Mouse (Mus musculus) left cerebral cortex, postnatal 10 days (tissue): ENCODE measurements around the gene Fam83e. TPM values are rescaled to one million over a fixed set of nuclear protein-coding genes. Genes with fewer than 3 reads are reported as not detected.
A peak's percentile ranks its signal among the peaks of the same experiment; 100 is the strongest.

Experiments
- DNase-seq, 2 experiments: peaks; one replicate each; pipeline ENCODE4 v3.0.0; 2021 to 2022; ENCODE audit warnings: low spot score in 2 of 2, mixed read lengths in 1 of 2; ENCODE audit errors: extremely low spot score in 1 of 2
- intact Hi-C: fragments of 180-260 bp; cut with DNase I; formaldehyde crosslinking; loops from one replicate; pipeline ENCODE4 v1.15.1; 2025
- total RNA-seq, 2 experiments: library from RNA; stranded (reverse); gene quantifications; 2 replicates each; pipeline ENCODE4 v1.2.3; 2021

Fam83e gene
- under 1 TPM; 0.26 to 0.39 TPM for total RNA-seq

GRCm38 (mm10) chr7:45720413-45721233 lies at the start of gene Fam83e:
Gene Fam83e (plus strand): TSS chr7:45721212.
- intact Hi-C loops: no loop called here
- DNase-seq: peak in 1 of 2 experiments; percentile 34

DNA sequence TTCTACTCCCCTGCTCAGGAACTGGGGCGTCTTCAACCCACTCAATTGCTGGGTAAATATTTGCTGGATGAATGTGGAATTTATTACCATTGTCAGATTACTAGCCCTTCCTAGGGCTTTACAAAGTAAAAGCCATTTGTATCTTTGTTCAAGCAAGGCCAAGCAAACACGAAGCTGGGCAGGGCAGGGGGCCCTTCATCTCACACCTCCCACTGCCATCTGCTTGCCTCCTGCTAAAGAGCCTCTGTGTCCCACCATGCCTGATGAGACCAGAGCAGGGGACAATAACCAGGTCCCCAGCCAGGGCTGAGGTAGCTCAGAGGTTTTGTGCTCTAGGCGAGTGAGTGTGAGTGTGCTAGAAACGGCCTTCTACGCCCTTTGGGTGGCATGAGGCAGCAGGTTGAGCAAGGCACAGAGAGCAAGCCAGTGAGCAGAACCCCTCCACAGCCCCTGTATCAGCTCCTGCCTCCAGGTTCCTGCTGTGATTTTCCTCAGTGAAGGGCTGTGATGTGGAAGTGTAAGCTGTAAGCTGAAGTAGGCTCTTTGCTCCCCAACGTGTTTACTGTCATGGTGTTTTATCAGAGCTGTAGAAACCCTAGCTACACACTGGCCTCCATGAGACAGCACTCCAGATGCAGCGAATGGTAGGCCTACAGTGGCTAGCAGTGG lies 43.3 kb upstream of the Fam83e start:
- DNase-seq: no peak
- intact Hi-C loops: no loop called here

- no peak for DNase-seq
- intact Hi-C loops: no loop called here
Observed at GRCm38 (mm10) chr7:45678513-45678912, 42.5 kb upstream of the Fam83e start.

GRCm38 (mm10) chr7:45679966-45680621 lies 40.9 kb upstream of the Fam83e start:
- intact Hi-C loops: loop anchor here (5.0 to 10.0 kb wide), 3 partner anchors 38 to 205 kb away; partner anchors contain the start of gene Rasip1
- peak in 1 of 2 experiments; percentile 56 for DNase-seq

DNA sequence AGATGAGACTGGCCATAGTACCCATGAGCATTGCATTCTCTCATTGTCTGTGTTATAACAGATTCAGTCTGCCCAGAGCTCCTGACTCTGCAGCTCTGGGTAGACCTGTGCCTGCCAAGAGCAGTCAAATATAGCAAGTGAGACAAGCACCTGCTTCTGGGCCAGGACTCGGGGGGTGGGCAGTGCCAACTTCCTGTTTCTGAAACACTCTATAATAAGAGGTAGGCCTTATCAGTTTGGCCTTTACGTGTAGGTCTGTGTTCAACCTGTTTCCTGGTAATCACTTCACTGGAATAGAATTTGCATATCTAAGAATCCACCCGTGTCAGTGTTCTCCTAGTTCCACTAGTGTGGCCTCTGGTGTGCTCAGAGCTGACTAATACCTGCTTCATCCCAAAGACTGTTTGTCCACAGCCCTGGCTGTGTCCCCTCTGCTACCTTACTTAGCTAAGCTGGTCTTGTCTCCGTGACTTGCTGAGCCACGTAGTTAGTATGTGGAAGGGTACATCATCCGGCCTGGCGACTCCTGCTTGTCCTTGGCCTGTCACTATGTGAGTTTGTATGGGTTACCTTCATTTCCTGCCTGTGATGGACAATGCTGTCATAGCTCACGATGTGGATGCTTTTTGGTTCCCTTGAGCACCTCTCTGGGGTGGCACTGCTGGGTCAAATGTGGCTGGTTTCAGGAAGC lies 39.8 kb upstream of the Fam83e start:
- intact Hi-C loops: loop anchor here (5.0 to 10.0 kb wide), 3 partner anchors 39 to 206 kb away; partner anchors contain the start of gene Rasip1
- no peak for DNase-seq

- peak; percentile 80 to 92 for DNase-seq
- intact Hi-C loops: loop anchor here (5.0 to 10.0 kb wide), 3 partner anchors 40 to 208 kb away; partner anchors contain the start of gene Rasip1
Observed at GRCm38 (mm10) chr7:45682144-45683126, 38.6 kb upstream of the Fam83e start.

GRCm38 (mm10) chr7:45683396-45684050 lies 37.5 kb upstream of the Fam83e start, which contains the start of gene Ntn5:
Gene Ntn5 (plus strand): TSS chr7:45684022.
- intact Hi-C loops: loop anchor here (5.0 to 10.0 kb wide), 3 partner anchors 41 to 209 kb away; partner anchors contain the start of gene Rasip1
- no peak for DNase-seq

- intact Hi-C loops: loop anchor here (10.0 kb wide), 1 partner anchor 211 kb away; no protein-coding TSS in a partner anchor
- DNase-seq: no peak
Observed at GRCm38 (mm10) chr7:45685811-45686210, 35.2 kb upstream of the Fam83e start.

DNA sequence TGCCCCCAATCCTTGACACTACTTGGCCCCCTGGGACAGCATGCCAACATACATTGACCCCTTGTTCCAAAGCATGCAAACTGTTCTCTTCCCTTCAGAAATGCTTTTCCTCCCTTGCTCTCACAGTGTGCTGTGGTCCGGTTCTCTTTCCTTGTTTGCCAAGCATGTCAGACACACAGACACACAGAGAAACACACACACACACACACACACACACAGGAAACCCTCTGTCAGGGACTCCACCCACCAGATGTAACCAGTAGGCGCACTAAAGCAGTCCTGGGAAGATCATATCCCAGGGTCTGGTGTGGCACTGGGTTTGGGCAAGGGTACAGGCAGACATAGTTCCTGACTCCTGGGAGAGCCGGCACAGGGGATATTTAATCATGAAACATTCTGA lies 34.2 kb upstream of the Fam83e start:
- intact Hi-C loops: loop anchor here (10.0 kb wide), 1 partner anchor 212 kb away; no protein-coding TSS in a partner anchor
- no peak for DNase-seq

DNA sequence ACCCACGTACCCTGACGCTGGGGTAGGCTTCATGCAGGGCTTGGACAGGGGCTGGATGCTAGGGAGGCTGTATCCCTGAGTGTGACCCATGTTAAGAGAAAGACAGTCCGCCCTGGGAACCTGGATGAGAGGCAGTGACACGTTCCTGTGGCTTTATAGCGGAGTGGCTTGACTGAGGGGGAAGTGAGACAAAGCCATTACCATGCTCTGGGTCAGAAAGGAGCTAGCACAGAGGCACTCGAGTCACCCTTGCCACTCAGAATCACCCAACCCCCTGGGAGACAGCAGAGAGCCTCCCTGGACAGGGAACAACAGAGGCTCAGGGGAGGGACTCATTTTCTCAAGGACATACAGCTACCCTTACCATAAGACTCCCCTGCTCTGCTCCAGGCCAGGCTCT lies 31.9 kb upstream of the Fam83e start:
- intact Hi-C loops: loop anchor here (10.0 kb wide), 1 partner anchor 214 kb away; no protein-coding TSS in a partner anchor
- DNase-seq: no peak

DNA sequence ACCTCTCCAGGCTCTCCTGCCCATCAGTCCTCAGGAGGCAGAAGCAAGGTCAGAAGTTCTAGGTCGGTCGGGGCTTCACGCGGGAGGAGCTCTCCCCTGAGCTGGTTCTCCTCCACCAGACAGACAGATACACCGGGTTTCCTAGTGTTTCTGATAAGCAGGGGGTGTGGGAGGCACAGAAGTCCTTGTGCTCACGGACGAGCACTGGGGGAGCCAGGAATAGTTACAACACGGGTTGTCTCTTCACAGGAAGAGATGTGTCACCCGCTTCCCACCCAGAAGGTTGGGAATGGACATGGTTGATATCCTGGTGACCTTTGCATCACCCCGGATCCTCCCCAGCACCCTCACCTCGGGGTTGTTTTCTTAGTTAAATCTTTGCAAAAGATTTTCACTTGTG lies 31.2 kb upstream of the Fam83e start:
- intact Hi-C loops: loop anchor here (5.0 to 10.0 kb wide), 2 partner anchors 82 to 215 kb away; no protein-coding TSS in a partner anchor
- DNase-seq: no peak

GRCm38 (mm10) chr7:45692364-45692763 lies 28.6 kb upstream of the Fam83e start:
- DNase-seq: no peak
- intact Hi-C loops: loop anchor here (5.0 kb wide), 1 partner anchor 85 kb away; no protein-coding TSS in a partner anchor

DNA sequence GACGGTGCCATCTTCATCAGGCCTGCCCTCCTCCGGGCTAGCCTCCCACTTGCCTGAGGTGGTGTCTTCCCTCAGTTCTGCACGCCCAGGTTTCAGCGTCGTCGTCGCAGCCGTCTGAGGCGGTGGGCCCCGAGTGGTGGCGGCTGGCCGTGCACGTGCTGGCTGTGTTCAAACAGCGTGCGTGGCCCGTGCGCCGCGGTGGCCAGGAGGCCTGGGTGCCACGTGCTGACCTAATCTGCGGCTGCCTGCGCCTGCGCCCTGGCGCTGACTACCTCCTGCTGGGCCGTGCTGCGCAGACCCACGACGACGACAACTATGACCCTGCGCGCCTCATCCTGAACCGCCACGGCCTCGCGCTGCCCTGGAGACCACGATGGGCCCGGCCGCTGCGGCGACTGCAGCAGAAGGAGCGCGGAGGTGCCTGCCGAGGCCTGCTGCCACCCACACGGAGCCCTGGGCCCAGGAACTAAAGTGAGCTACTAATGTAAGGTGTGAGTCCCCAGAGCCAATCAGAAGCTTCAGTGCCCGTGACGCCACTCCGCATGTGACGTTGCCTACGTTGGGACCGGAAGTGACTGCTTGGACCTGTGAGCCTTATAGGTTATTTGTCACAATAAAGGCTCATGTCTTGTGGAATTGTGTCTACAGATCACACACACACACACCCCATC lies 27.0 kb upstream of the Fam83e start, which contains the start of gene Sec1:
Gene Sec1 (minus strand): TSS at position 482 of the 671 bp plus-strand sequence.
- intact Hi-C loops: loop anchor here (5.0 kb wide), 1 partner anchor 87 kb away; no protein-coding TSS in a partner anchor
- peak in 1 of 2 experiments; percentile 36 for DNase-seq

GRCm38 (mm10) chr7:45695098-45695497 lies 25.9 kb upstream of the Fam83e start:
- intact Hi-C loops: no loop called here
- DNase-seq: no peak

- DNase-seq: no peak
- intact Hi-C loops: no loop called here
Observed at GRCm38 (mm10) chr7:45697894-45698293, 23.1 kb upstream of the Fam83e start.

GRCm38 (mm10) chr7:45699523-45700141 lies 21.4 kb upstream of the Fam83e start, which contains the start of gene Car11:
Gene Car11 (plus strand): TSS chr7:45699843.
- intact Hi-C loops: no loop called here
- peak in 1 of 2 experiments; percentile 74 for DNase-seq
